Mouse (Mus musculus): ENCODE results near the gene Tns3. TPM values are rescaled to one million over a fixed set of nuclear protein-coding genes. Genes with fewer than 3 reads are reported as not detected.
"Not testable (repeated sequence)": the region's sequence is repeated elsewhere in the genome, so short reads cannot be mapped to it uniquely, and the experiment has no call there.

Tns3 gene
- polyA plus RNA-seq, 1 experiment from 2014 or later, result 13.8 TPM

- Histone ChIP-seq H3K9me3 (no peaks in the 10 kb centered on the region), H3K4me1 (peaks cover 7% of the 10 kb centered on the region; the same call in 1 of the 2 replicates), H3K4me3 (no peak overlapping the region), H3K27ac (no peak overlapping the region), H3K36me3 (replicated peaks) (peaks cover 43% of the 10 kb centered on the region), H3K27me3 (ENCODE audit: poor library complexity, severe bottlenecking) (no peaks in the 10 kb centered on the region)
- DNase-seq (ENCODE audit: extremely low spot score, low spot score), result no peak
- 79% methylated on average over 6 of the region's 6 CpGs for WGBS
Observed at GRCm38 (mm10) chr11:8544355-8544754, 120.0 kb downstream of the Tns3 start.

GRCm38 (mm10) chr11:8541222-8541815 is 123.0 kb downstream of the Tns3 start:
- H3K4me3 ChIP-seq, result no peak overlapping the region
- 82% methylated on average over 9 of the region's 9 CpGs for WGBS
- peaks cover 30% of the 10 kb centered on the region; the same call in 1 of the 2 replicates for H3K36me3 ChIP-seq (replicated peaks)
- H3K9me3 ChIP-seq, result no peaks in the 10 kb centered on the region
- DNase-seq (ENCODE audit: extremely low spot score, low spot score), result no peak
- no peak overlapping the region for H3K27ac ChIP-seq
- H3K4me1 ChIP-seq, result peaks cover 12% of the 10 kb centered on the region; the same call in 1 of the 2 replicates
- no peaks in the 10 kb centered on the region for H3K27me3 ChIP-seq (ENCODE audit: poor library complexity, severe bottlenecking)

GRCm38 (mm10) chr11:8539593-8540265 is 124.6 kb downstream of the Tns3 start:
- H3K4me1 ChIP-seq, result peaks cover 12% of the 10 kb centered on the region; the same call in 1 of the 2 replicates
- peaks cover 21% of the 10 kb centered on the region; the same call in 1 of the 2 replicates for H3K36me3 ChIP-seq (replicated peaks)
- no peak for DNase-seq (ENCODE audit: extremely low spot score, low spot score)
- H3K27ac ChIP-seq, result no peak overlapping the region
- H3K27me3 ChIP-seq (ENCODE audit: poor library complexity, severe bottlenecking), result no peaks in the 10 kb centered on the region
- WGBS, result 83% methylated on average over 8 of the region's 8 CpGs
- no peaks in the 10 kb centered on the region for H3K9me3 ChIP-seq
- no peak overlapping the region for H3K4me3 ChIP-seq

GRCm38 (mm10) chr11:8537013-8537614 is 127.2 kb downstream of the Tns3 start:
- Histone ChIP-seq H3K36me3 (replicated peaks) (peaks cover 27% of the 10 kb centered on the region), H3K27me3 (ENCODE audit: poor library complexity, severe bottlenecking) (no peaks in the 10 kb centered on the region)
- 83% methylated on average over 5 of the region's 5 CpGs for WGBS

GRCm38 (mm10) chr11:8534893-8535292 is 129.4 kb downstream of the Tns3 start:
- peak; percentile 63 for DNase-seq (ENCODE audit: extremely low spot score, low spot score)
- peaks cover 39% of the 10 kb centered on the region for H3K36me3 ChIP-seq (replicated peaks)
- H3K9me3 ChIP-seq, result no peaks in the 10 kb centered on the region
- no peak overlapping the region for H3K4me3 ChIP-seq
- H3K27ac ChIP-seq, result no peak overlapping the region
- no peaks in the 10 kb centered on the region for H3K27me3 ChIP-seq (ENCODE audit: poor library complexity, severe bottlenecking)
- peaks cover 25% of the 10 kb centered on the region for H3K4me1 ChIP-seq
- 29% methylated on average over 4 of the region's 4 CpGs for WGBS

More at GRCm38 (mm10) chr11:8537013-8537614, 127.2 kb downstream of the Tns3 start:
- H3K27ac ChIP-seq, result no peak overlapping the region
- H3K9me3 ChIP-seq, result no peaks in the 10 kb centered on the region
- no peak for DNase-seq (ENCODE audit: extremely low spot score, low spot score)
- peaks cover 16% of the 10 kb centered on the region for H3K4me1 ChIP-seq
- no peak overlapping the region for H3K4me3 ChIP-seq

- WGBS, result 92% methylated on average over 3 of the region's 3 CpGs
- Histone ChIP-seq H3K36me3 (replicated peaks) (peaks cover 45% of the 10 kb centered on the region), H3K4me1 (peaks cover 25% of the 10 kb centered on the region)
- H3K4me3 ChIP-seq; H3K9me3 ChIP-seq; DNase-seq (ENCODE audit: extremely low spot score, low spot score); H3K27me3 ChIP-seq (ENCODE audit: poor library complexity, severe bottlenecking); H3K27ac ChIP-seq: not testable (repeated sequence)
Observed at GRCm38 (mm10) chr11:8532771-8533170, 131.6 kb downstream of the Tns3 start.

GRCm38 (mm10) chr11:8532112-8532747 is 132.1 kb downstream of the Tns3 start:
- Histone ChIP-seq H3K36me3 (replicated peaks) (peaks cover 42% of the 10 kb centered on the region), H3K27me3 (ENCODE audit: poor library complexity, severe bottlenecking) (no peaks in the 10 kb centered on the region), H3K9me3 (no peaks in the 10 kb centered on the region), H3K27ac (peak overlapping the region; percentile 26; the same call in 1 of the 2 replicates), H3K4me3 (no peak overlapping the region), H3K4me1 (peaks cover 25% of the 10 kb centered on the region)
- WGBS, result 81% methylated on average over 10 of the region's 10 CpGs
- DNase-seq (ENCODE audit: extremely low spot score, low spot score), result no peak

GRCm38 (mm10) chr11:8530506-8530905 is 133.8 kb downstream of the Tns3 start:
- 49% methylated on average over 4 of the region's 4 CpGs for WGBS
- Histone ChIP-seq H3K27ac (no peak overlapping the region), H3K27me3 (ENCODE audit: poor library complexity, severe bottlenecking) (no peaks in the 10 kb centered on the region), H3K9me3 (no peaks in the 10 kb centered on the region), H3K36me3 (replicated peaks) (peaks cover 42% of the 10 kb centered on the region), H3K4me1 (peaks cover 26% of the 10 kb centered on the region), H3K4me3 (no peak overlapping the region)
- DNase-seq (ENCODE audit: extremely low spot score, low spot score), result no peak

- no peaks in the 10 kb centered on the region for H3K9me3 ChIP-seq
- H3K27ac ChIP-seq, result no peak overlapping the region
- H3K27me3 ChIP-seq (ENCODE audit: poor library complexity, severe bottlenecking), result no peaks in the 10 kb centered on the region
- WGBS, result 93% methylated on average over 4 of the region's 4 CpGs
- peaks cover 42% of the 10 kb centered on the region for H3K36me3 ChIP-seq (replicated peaks)
- peaks cover 26% of the 10 kb centered on the region for H3K4me1 ChIP-seq
- no peak for DNase-seq (ENCODE audit: extremely low spot score, low spot score)
- H3K4me3 ChIP-seq, result no peak overlapping the region
Observed at GRCm38 (mm10) chr11:8530036-8530435, 134.3 kb downstream of the Tns3 start.

GRCm38 (mm10) chr11:8525463-8526145 is 138.7 kb downstream of the Tns3 start:
- Histone ChIP-seq H3K36me3 (replicated peaks) (peaks cover 37% of the 10 kb centered on the region), H3K27me3 (ENCODE audit: poor library complexity, severe bottlenecking) (no peaks in the 10 kb centered on the region), H3K4me3 (no peak overlapping the region), H3K9me3 (no peaks in the 10 kb centered on the region), H3K27ac (no peak overlapping the region), H3K4me1 (peaks cover 12% of the 10 kb centered on the region)
- no peak for DNase-seq (ENCODE audit: extremely low spot score, low spot score)
- 78% methylated on average over 9 of the region's 9 CpGs for WGBS

GRCm38 (mm10) chr11:8523344-8524126 is 140.8 kb downstream of the Tns3 start:
- Histone ChIP-seq H3K27me3 (ENCODE audit: poor library complexity, severe bottlenecking) (no peaks in the 10 kb centered on the region), H3K27ac (no peak overlapping the region; the same call in 1 of the 2 replicates), H3K4me3 (no peak overlapping the region), H3K9me3 (no peaks in the 10 kb centered on the region), H3K36me3 (replicated peaks) (peaks cover 41% of the 10 kb centered on the region), H3K4me1 (peaks cover 8% of the 10 kb centered on the region)
- WGBS, result 57% methylated on average over 10 of the region's 10 CpGs
- DNase-seq (ENCODE audit: extremely low spot score, low spot score), result peak; percentile 74
